Comparison of ENCODE assay signal across 10 mouse cellular contexts in the genomic region with DNA sequence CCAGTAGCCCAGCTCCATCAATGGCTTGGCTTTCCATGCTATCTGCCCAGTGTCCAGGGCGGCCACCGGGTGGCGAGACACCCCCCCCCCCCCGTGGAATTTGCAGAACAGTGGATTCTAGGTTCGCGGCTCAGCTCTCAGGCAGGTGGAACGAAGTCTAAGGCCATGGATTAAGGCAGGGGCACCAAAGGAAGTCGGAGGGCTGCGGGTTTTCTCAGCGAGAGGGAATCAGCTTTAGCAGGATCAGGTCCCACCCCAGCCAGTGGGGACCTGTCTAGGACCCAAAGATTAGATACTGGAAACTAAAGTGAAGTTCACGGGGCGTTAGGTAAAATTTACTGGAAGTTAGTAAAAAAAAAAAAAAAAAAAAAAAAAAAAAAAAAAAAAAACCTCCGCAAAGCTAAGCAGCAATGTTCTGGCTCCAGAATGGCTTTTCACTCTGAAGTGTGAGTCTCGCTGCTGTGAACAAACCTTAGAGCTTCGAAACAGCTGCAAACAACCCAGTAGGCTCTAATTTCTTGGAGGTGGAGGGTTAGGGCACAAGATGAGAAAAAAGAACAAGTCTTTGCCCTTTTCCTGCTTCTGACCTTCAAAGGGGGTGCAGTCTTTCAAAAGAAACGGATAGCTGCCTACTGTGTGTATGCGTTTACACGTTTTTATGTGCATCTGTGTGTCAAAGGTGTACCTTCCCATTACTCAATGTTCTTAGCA. TPM values are rescaled to one million over a fixed set of nuclear protein-coding genes. Genes with fewer than 3 reads are reported as not detected.
DNase-seq lines count a peak whose midpoint lies in the region; ATAC-seq and TF ChIP-seq lines count a peak whose summit lies in the region.
"Had no signal": no experiment of that assay in that cellular context is flagged by ENCODE, and none has a peak within 500 bp of the region (broad histone marks: within the 10 kb centered on the region; RNA-seq: fewer than 3 reads in every experiment).

No protein-coding gene starts in this region.

- no peak for TF ChIP-seq POLR2A in thymus, adult 2 months (IDR thresholded peaks at IDR 0.05; ENCODE audit: control insufficient read depth, extremely low read depth, insufficient read depth, low read length, poor library complexity)

- H3K27ac ChIP-seq in forebrain, embryonic 15.5 days (replicated peaks), result peak overlapping the region; percentile 79; the same call in 1 of the 2 replicates
- H3K27ac ChIP-seq in neural tube, embryonic 12.5 days, result no peak overlapping the region
- H3K27ac ChIP-seq in thymus, adult 2 months (ENCODE audit: control insufficient read depth, insufficient read depth, low read length), result no peak overlapping the region

- 3% methylated on average over 18 of the region's 18 CpGs for WGBS in forebrain, embryonic 15.5 days
- 1% methylated on average over 18 of the region's 18 CpGs for WGBS in neural tube, embryonic 12.5 days
- WGBS in thymus, adult 2 months, result 10% methylated on average over 18 of the region's 18 CpGs

- ATAC-seq in forebrain, embryonic 15.5 days (replicated peaks), result no peak
- ATAC-seq in neural tube, embryonic 12.5 days (ENCODE audit: low FRiP score, low read depth), result no peak
- no peak for ATAC-seq in frontal cortex, adult (ENCODE audit: low TSS enrichment)

- no peaks in the 10 kb centered on the region for H3K9me3 ChIP-seq in forebrain, embryonic 15.5 days
- no peaks in the 10 kb centered on the region for H3K9me3 ChIP-seq in neural tube, embryonic 12.5 days

- DNase-seq in kidney, adult 11 months, result peak; percentile 3
- no peak for DNase-seq in kidney, adult 8-10 months
- peak; percentile 31 to 57 for DNase-seq in kidney, postnatal 4 days
- no peak for DNase-seq in thymus, postnatal 36 days
- DNase-seq in thymus, adult 2 months, result no peak
- DNase-seq: right cerebral cortex, adult 18-20 months had no signal

- peaks cover 74% of the 10 kb centered on the region for H3K27me3 ChIP-seq in forebrain, embryonic 15.5 days
- peaks cover 24% of the 10 kb centered on the region for H3K27me3 ChIP-seq in neural tube, embryonic 12.5 days (replicated peaks)
- H3K27me3 ChIP-seq in thymus, adult 2 months (ENCODE audit: control insufficient read depth, insufficient read depth, low read length), result peaks cover 7% of the 10 kb centered on the region; the same call in 1 of the 2 replicates
- H3K27me3 ChIP-seq: CH12.LX had no signal

- peak overlapping the region; percentile 44 for H3K4me2 ChIP-seq in forebrain, embryonic 15.5 days (replicated peaks)
- peak overlapping the region; percentile 73 for H3K4me2 ChIP-seq in neural tube, embryonic 12.5 days (replicated peaks)

- TF ChIP-seq CTCF in thymus, adult 2 months (IDR thresholded peaks at IDR 0.05; ENCODE audit: borderline replicate concordance, control insufficient read depth, extremely low read depth, insufficient read depth, low read length, poor library complexity), result no peak

- peak overlapping the region; percentile 9 for H3K9ac ChIP-seq in forebrain, embryonic 15.5 days (replicated peaks)
- H3K9ac ChIP-seq in neural tube, embryonic 12.5 days, result no peak overlapping the region

- H3K4me1 ChIP-seq in forebrain, embryonic 15.5 days, result peaks cover 14% of the 10 kb centered on the region
- peaks cover 27% of the 10 kb centered on the region for H3K4me1 ChIP-seq in neural tube, embryonic 12.5 days
- H3K4me1 ChIP-seq in thymus, adult 2 months (replicated peaks; ENCODE audit: control insufficient read depth, insufficient read depth, low read length), result no peaks in the 10 kb centered on the region

- H3K4me3 ChIP-seq in forebrain, embryonic 15.5 days, result peak overlapping the region; percentile 31
- no peak overlapping the region for H3K4me3 ChIP-seq in neural tube, embryonic 12.5 days
- no peak overlapping the region for H3K4me3 ChIP-seq in thymus, adult 2 months (ENCODE audit: control insufficient read depth, insufficient read depth, low read length)

- no peaks in the 10 kb centered on the region for H3K36me3 ChIP-seq in forebrain, embryonic 15.5 days
- no peaks in the 10 kb centered on the region for H3K36me3 ChIP-seq in neural tube, embryonic 12.5 days
- no peaks in the 10 kb centered on the region for H3K36me3 ChIP-seq in thymus, adult 2 months (ENCODE audit: control insufficient read depth, insufficient read depth, low read length)

RNA-seq across cellular contexts. Expression of a gene that starts 4.2 kb away (rescaled TPM):
- 76.2 and 95.0 TPM in 2 replicates for polyA plus RNA-seq in forebrain, embryonic 15.5 days (2015; fragmentation: Nextera tagmentation; extraction: Ambion mirVana)
- 101 and 103 TPM in 2 replicates for polyA plus RNA-seq in neural tube, embryonic 12.5 days (2016; fragmentation: Nextera tagmentation; extraction: Ambion mirVana)
- polyA plus RNA-seq in thymus, adult 2 months (2012; rRNA removed), result 12.8 and 14.7 TPM in 2 replicates

Comparison
In these comparisons a context has a peak if more than half of its experiments do, and no peak if none do; other contexts are left out.
1. DNase-seq: peak in kidney, adult 11 months (single experiment) and kidney, postnatal 4 days (2 of 2); none in kidney, adult 8-10 months (0 of 2), thymus, postnatal 36 days (0 of 2) and thymus, adult 2 months (single experiment).